Mouse (Mus musculus) heart, postnatal 0 days (tissue): ENCODE measurements around the gene Arhgef28. TPM values are rescaled to one million over a fixed set of nuclear protein-coding genes. Genes with fewer than 3 reads are reported as not detected.

Source experiments
- ATAC-seq: fragments of 200-750 bp; cut with Nextera tagmentation; 2 replicates; pipeline ENCODE4 v1.8.0; 2017; ENCODE audit warnings: low read depth, moderate number of reproducible peaks, moderate library complexity; ENCODE audit not compliant: insufficient read depth
- DNase-seq: peaks from one replicate; pipeline ENCODE4 v3.0.0-alpha.2; 2016; ENCODE audit warnings: low spot score
- H3K27ac ChIP-seq: fragments of 300-500 bp; sonication (generic); 2 replicates; pipeline ENCODE4 v1.5.1; 2014; ENCODE audit warnings: low read depth, mild to moderate bottlenecking
- H3K27me3 ChIP-seq: fragments of 300-500 bp; sonication (generic); 2 replicates; pipeline ENCODE4 v1.6.1; 2014; ENCODE audit warnings: low read length, mixed read lengths; ENCODE audit not compliant: control insufficient read depth, insufficient read depth
- H3K36me3 ChIP-seq: fragments of 300-500 bp; sonication (generic); replicated peaks from 2 replicates; pipeline ENCODE4 v1.6.1; 2014; ENCODE audit warnings: low read length, mixed read lengths; ENCODE audit not compliant: control insufficient read depth, insufficient read depth
- H3K4me1 ChIP-seq: fragments of 300-500 bp; sonication (generic); 2 replicates; pipeline ENCODE4 v1.6.1; 2014; ENCODE audit warnings: antibody characterized with exemption; ENCODE audit not compliant: control insufficient read depth, insufficient read depth
- H3K4me2 ChIP-seq: fragments of 300-500 bp; sonication (generic); 2 replicates; pipeline ENCODE4 v1.6.1; 2014; ENCODE audit warnings: low read depth, mild to moderate bottlenecking, low read length, moderate library complexity
- H3K4me3 ChIP-seq: fragments of 300-500 bp; sonication (generic); 2 replicates; pipeline ENCODE4 v1.5.1; 2014; ENCODE audit warnings: low read depth, low read length
- H3K9ac ChIP-seq: fragments of 300-500 bp; sonication (generic); replicated peaks from 2 replicates; pipeline ENCODE4 v1.6.1; 2014; ENCODE audit warnings: low read depth, low read length, mixed read lengths
- H3K9me3 ChIP-seq: fragments of 300-500 bp; sonication (generic); replicated peaks from 2 replicates; pipeline ENCODE4 v1.6.1; 2016; ENCODE audit warnings: low read length; ENCODE audit not compliant: control insufficient read depth
- CTCF ChIP-seq: IDR thresholded peaks from 2 replicates; pipeline ENCODE4 v1.5.1; 2016; ENCODE audit warnings: antibody characterized with exemption, control low read depth, low read depth
- EP300 ChIP-seq: IDR thresholded peaks from 2 replicates; pipeline ENCODE4 v1.6.1; 2016; ENCODE audit warnings: antibody characterized with exemption, low read depth
- WGBS: fragments of 180-500 bp; shearing (Covaris S2); extraction: QIAGEN DNeasy Blood & Tissue Kit; methylation state at CpG from one replicate; pipeline ENCODE4 v1.1.7; 2014; 5-methylcytosine and 5-hydroxymethylcytosine counted together
- polyA plus RNA-seq: library from polyadenylated mRNA; unstranded; fragments of >200 nt; fragmentation: Nextera tagmentation; extraction: Ambion mirVana; gene quantifications from 2 replicates; pipeline ENCODE4 v1.2.1, GENCODE M21; 2015
- total RNA-seq: library from RNA; depleted of rRNA; stranded (reverse); fragments of >200 nt; gene quantifications from 2 replicates; pipeline ENCODE4 v1.2.3, GENCODE M21; 2014; ENCODE audit warnings: low replicate concordance

The Arhgef28 gene
- total and polyA plus RNA-seq, 2 experiments from 2014 or later, result 6.9 to 10.5 TPM

- Histone ChIP-seq H3K27ac (no peak overlapping the region), H3K4me3 (no peak overlapping the region), H3K27me3 (no peaks in the 10 kb centered on the region), H3K9ac (no peak overlapping the region), H3K36me3 (no peaks in the 10 kb centered on the region), H3K4me1 (no peaks in the 10 kb centered on the region), H3K9me3 (no peaks in the 10 kb centered on the region), H3K4me2 (no peak overlapping the region)
- no peak for TF ChIP-seq EP300
- no peak for TF ChIP-seq CTCF
- no peak for ATAC-seq
- DNase-seq, result no peak
- WGBS, result 56% methylated on average over 2 of the region's 2 CpGs
These were observed 201.4 kb downstream of the Arhgef28 start for GRCm38 (mm10) chr13:98004647-98005414.

DNA sequence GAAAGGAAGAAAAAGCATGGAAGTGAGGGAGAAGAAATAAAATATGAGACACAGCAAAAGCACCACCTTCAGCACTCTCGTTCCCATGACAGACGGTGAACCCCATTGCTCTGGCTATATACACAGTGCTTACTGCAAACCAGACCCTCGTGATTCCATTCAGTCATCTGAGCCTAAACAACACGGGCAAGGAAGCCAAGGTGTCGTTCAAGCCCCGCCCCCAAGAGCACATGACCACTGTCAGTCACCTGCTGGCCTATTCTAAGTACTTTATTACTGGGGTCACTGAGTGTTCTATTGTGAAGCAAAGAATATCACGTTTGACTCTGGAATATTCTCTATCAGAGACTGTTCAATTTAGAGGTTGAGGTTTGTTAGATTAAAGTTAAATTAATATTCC, 202.5 kb downstream of the Arhgef28 start:
- no peak overlapping the region for H3K4me3 ChIP-seq
- no peak overlapping the region for H3K27ac ChIP-seq
- ATAC-seq, result no peak
- 53% methylated on average over 7 of the region's 7 CpGs for WGBS
- H3K9ac ChIP-seq, result no peak overlapping the region
- no peaks in the 10 kb centered on the region for H3K9me3 ChIP-seq
- H3K4me2 ChIP-seq, result no peak overlapping the region
- DNase-seq, result no peak
- no peaks in the 10 kb centered on the region for H3K4me1 ChIP-seq
- H3K36me3 ChIP-seq, result no peaks in the 10 kb centered on the region
- TF ChIP-seq EP300 (no peak), CTCF (no peak)
- H3K27me3 ChIP-seq, result no peaks in the 10 kb centered on the region

GRCm38 (mm10) chr13:98002598-98002997, 203.6 kb downstream of the Arhgef28 start:
- no peak for DNase-seq
- 91% methylated on average over 5 of the region's 5 CpGs for WGBS
- no peak overlapping the region for H3K9ac ChIP-seq
- H3K27me3 ChIP-seq, result no peaks in the 10 kb centered on the region
- no peaks in the 10 kb centered on the region for H3K4me1 ChIP-seq
- no peak for ATAC-seq
- TF ChIP-seq EP300, result no peak
- no peak for TF ChIP-seq CTCF
- H3K4me3 ChIP-seq, result no peak overlapping the region
- no peaks in the 10 kb centered on the region for H3K9me3 ChIP-seq
- no peaks in the 10 kb centered on the region for H3K36me3 ChIP-seq
- no peak overlapping the region for H3K27ac ChIP-seq
- no peak overlapping the region for H3K4me2 ChIP-seq

- DNase-seq (no peak), ATAC-seq (no peak)
- Histone ChIP-seq H3K9me3 (no peaks in the 10 kb centered on the region), H3K4me3 (no peak overlapping the region), H3K27me3 (no peaks in the 10 kb centered on the region), H3K4me1 (no peaks in the 10 kb centered on the region), H3K4me2 (no peak overlapping the region), H3K36me3 (no peaks in the 10 kb centered on the region), H3K27ac (no peak overlapping the region), H3K9ac (no peak overlapping the region)
- WGBS, result 10% methylated on average over 2 of the region's 2 CpGs
- TF ChIP-seq EP300 (no peak), CTCF (no peak)
These were observed 204.1 kb downstream of the Arhgef28 start for GRCm38 (mm10) chr13:98002121-98002520.

DNA sequence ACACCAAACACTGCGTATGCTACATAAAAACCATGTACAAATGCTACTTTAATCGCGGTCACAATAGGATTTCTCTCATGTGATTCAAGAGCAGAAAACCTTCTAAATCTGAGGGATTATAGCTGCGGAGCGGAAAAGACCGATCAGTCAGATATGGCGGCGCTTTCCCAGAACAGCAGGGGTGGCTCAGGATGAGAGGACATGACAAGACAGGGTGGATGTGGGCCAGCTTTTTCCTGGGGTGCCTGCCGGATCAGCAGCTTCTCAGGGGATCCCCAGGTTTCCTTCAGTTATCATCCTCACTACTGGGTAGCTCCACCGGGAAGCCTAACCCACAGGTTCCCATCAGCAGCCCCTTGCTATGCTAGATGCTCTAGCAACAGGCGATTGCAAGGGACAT, 204.5 kb downstream of the Arhgef28 start:
- WGBS, result 81% methylated on average over 11 of the region's 11 CpGs
- no peaks in the 10 kb centered on the region for H3K9me3 ChIP-seq

GRCm38 (mm10) chr13:98000841-98001240, 205.4 kb downstream of the Arhgef28 start:
- Histone ChIP-seq H3K9me3 (no peaks in the 10 kb centered on the region), H3K4me3 (no peak overlapping the region), H3K4me1 (no peaks in the 10 kb centered on the region), H3K27me3 (no peaks in the 10 kb centered on the region), H3K36me3 (no peaks in the 10 kb centered on the region), H3K9ac (no peak overlapping the region), H3K4me2 (no peak overlapping the region), H3K27ac (no peak overlapping the region)
- DNase-seq, result no peak
- no peak for TF ChIP-seq EP300
- no peak for TF ChIP-seq CTCF
- WGBS, result 83% methylated on average over 9 of the region's 9 CpGs
- ATAC-seq, result no peak

More for the DNA sequence above, 204.5 kb downstream of the Arhgef28 start:
- no peak for DNase-seq
- H3K4me2 ChIP-seq, result no peak overlapping the region
- H3K27ac ChIP-seq, result no peak overlapping the region
- no peak for TF ChIP-seq EP300
- no peak for TF ChIP-seq CTCF
- no peak overlapping the region for H3K4me3 ChIP-seq
- H3K4me1 ChIP-seq, result no peaks in the 10 kb centered on the region
- no peak overlapping the region for H3K9ac ChIP-seq
- H3K27me3 ChIP-seq, result no peaks in the 10 kb centered on the region
- no peaks in the 10 kb centered on the region for H3K36me3 ChIP-seq
- no peak for ATAC-seq
